ENCODE assay signal across 17 mouse cellular contexts in the genomic region with DNA sequence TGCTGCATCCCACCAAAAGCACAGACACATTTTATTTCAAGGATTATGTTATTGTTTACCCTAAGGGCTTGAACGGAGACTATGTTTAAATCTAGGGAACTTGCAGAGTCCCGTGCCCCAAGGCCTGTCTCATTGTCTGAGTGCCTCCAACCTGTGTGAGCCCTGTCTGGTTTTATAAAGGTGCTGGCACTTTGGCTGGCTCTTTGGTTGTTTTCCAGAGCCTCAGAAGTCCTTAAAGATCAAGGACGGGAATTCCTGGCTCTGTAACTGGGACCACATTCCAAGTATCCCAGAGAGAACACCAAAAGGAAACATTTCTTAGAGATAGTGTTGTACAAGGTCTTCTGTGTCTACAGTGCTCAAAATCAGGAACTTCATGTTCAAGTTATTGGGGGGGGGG. TPM values are rescaled to one million over a fixed set of nuclear protein-coding genes. Genes with fewer than 3 reads are reported as not detected.
A peak's percentile ranks its signal among the peaks of the same experiment; 100 is the strongest.
DNase-seq lines count a peak whose midpoint lies in the region; TF ChIP-seq lines count a peak whose summit lies in the region.
"Had no signal": no experiment of that assay in that cellular context is flagged by ENCODE, and none has a peak within 500 bp of the region (broad histone marks: within the 10 kb centered on the region; RNA-seq: fewer than 3 reads in every experiment).

No protein-coding gene starts in this region.

- H3K4me1 ChIP-seq in testis, adult 2 months (ENCODE audit: control insufficient read depth, insufficient read depth, low read length), result peaks cover 8% of the 10 kb centered on the region

- H3K4me3 ChIP-seq in testis, adult 2 months (ENCODE audit: control insufficient read depth, low read depth, low read length), result no peak overlapping the region
- H3K4me3 ChIP-seq: embryonic facial prominence, embryonic 10.5 days; heart, embryonic 13.5 days; hindbrain, embryonic 15.5 days had no signal

- no peaks in the 10 kb centered on the region for H3K36me3 ChIP-seq in testis, adult 2 months (ENCODE audit: control insufficient read depth, insufficient read depth, low read length)
- H3K36me3 ChIP-seq: hindbrain, embryonic 15.5 days had no signal

- H3K27ac ChIP-seq in testis, adult 2 months (ENCODE audit: control insufficient read depth, insufficient read depth, low read depth, low read length), result peak overlapping the region; percentile 73
- H3K27ac ChIP-seq: embryonic facial prominence, embryonic 10.5 days; heart, embryonic 13.5 days; hindbrain, embryonic 15.5 days had no signal

- no peaks in the 10 kb centered on the region for H3K27me3 ChIP-seq in testis, adult 2 months (ENCODE audit: control insufficient read depth, insufficient read depth, low read length)
- H3K27me3 ChIP-seq: Patski had no signal

- DNase-seq in adrenal gland, postnatal 14 days, result peak; percentile 27
- DNase-seq in adrenal gland, adult 18-20 months (ENCODE audit: low spot score in 2 of 2), result no peak
- peak; percentile 50 for DNase-seq in lung, postnatal 36 days
- DNase-seq in lung, adult 18-20 months, result no peak
- DNase-seq in testis, postnatal 14 days (ENCODE audit: low spot score), result peak; percentile 58
- DNase-seq: cerebellum, adult 2 months; gastrocnemius, postnatal 36 days; heart, adult 11 months; heart, postnatal 36 days had no signal

- no peak for TF ChIP-seq POLR2A in testis, adult 2 months (IDR thresholded peaks at IDR 0.05; ENCODE audit: control insufficient read depth, low read depth, low read length)

- no peak for TF ChIP-seq CTCF in testis, adult 2 months (IDR thresholded peaks at IDR 0.05; ENCODE audit: control insufficient read depth, insufficient read depth, insufficient replicate concordance, low read depth, low read length)

RNA-seq across cellular contexts. Expression of a gene that starts 3.2 kb away (rescaled TPM):
- 121 and 126 TPM in 2 replicates for total RNA-seq in adrenal gland, postnatal 14 days (2021)
- 100 to 1,000 TPM; 121 to 161 TPM for total RNA-seq in adrenal gland, adult 18-20 months (2021)
- 12.1 and 13.4 TPM in 2 replicates for polyA plus RNA-seq in testis, adult 2 months (2012; rRNA removed)

RNA-seq across cellular contexts. Expression of a gene that starts 24.7 kb away (rescaled TPM):
- 1.1 and 1.5 TPM in 2 replicates for total RNA-seq in adrenal gland, postnatal 14 days (2021)
- under 1 TPM; 0.42 to 0.70 TPM for total RNA-seq in adrenal gland, adult 18-20 months (2021)
- 766 and 866 TPM in 2 replicates for polyA plus RNA-seq in testis, adult 2 months (2012; rRNA removed)
- polyA plus RNA-seq: embryonic facial prominence, embryonic 10.5 days; forebrain, embryonic 14.5 days; heart, embryonic 13.5 days; heart, postnatal 0 days; hindbrain, embryonic 11.5 days; hindbrain, embryonic 15.5 days had no signal

RNA-seq across cellular contexts. Expression of a gene that starts 49.1 kb away (rescaled TPM):
- total RNA-seq in adrenal gland, postnatal 14 days (2021), result 6.5 and 7.0 TPM in 2 replicates
- 1 to 10 TPM; 3.6 to 5.6 TPM for total RNA-seq in adrenal gland, adult 18-20 months (2021)
- 3.3 and 3.9 TPM in 2 replicates for polyA plus RNA-seq in testis, adult 2 months (2012; rRNA removed)

Comparison
In these comparisons a context has a peak if more than half of its experiments do, and no peak if none do; other contexts are left out.
1. DNase-seq: peak in adrenal gland, postnatal 14 days (single experiment), lung, postnatal 36 days (single experiment) and testis, postnatal 14 days (single experiment); none in adrenal gland, adult 18-20 months (0 of 2) and lung, adult 18-20 months (0 of 2).